Mouse (Mus musculus): ENCODE data around the gene Ces2g. TPM values are rescaled to one million over a fixed set of nuclear protein-coding genes. Genes with fewer than 3 reads are reported as not detected.

Gene Ces2g
- polyA plus RNA-seq, 1 experiment from 2014 or later = not detected

GRCm38 (mm10) chr8:104999183-104999582, 37.7 kb downstream of the Ces2g start:
- Histone ChIP-seq H3K9ac (replicated peaks) (no peak overlapping the region), H3K36me3 (no peaks in the 10 kb centered on the region), H3K27ac (no peak overlapping the region), H3K4me2 (no peak overlapping the region), H3K9me3 (no peaks in the 10 kb centered on the region), H3K27me3 (no peaks in the 10 kb centered on the region), H3K4me1 (replicated peaks) (no peaks in the 10 kb centered on the region), H3K4me3 (replicated peaks) (no peak overlapping the region)
- WGBS = 82% methylated on average over 6 of the region's 6 CpGs
- ATAC-seq (ENCODE audit: insufficient number of reproducible peaks, insufficient read depth, low FRiP score, low TSS enrichment, low read depth) = no peak

- Histone ChIP-seq H3K27ac (no peak within 1 kb of the TSS), H3K9me3 (no peaks in the 10 kb centered on the region), H3K4me2 (no peak within 1 kb of the TSS), H3K4me3 (replicated peaks) (no peak within 1 kb of the TSS), H3K4me1 (replicated peaks) (no peaks in the 10 kb centered on the region), H3K36me3 (no peaks in the 10 kb centered on the region), H3K27me3 (no peaks in the 10 kb centered on the region), H3K9ac (replicated peaks) (no peak within 1 kb of the TSS)
- WGBS = 83% methylated on average over 7 of the region's 7 CpGs
- ATAC-seq (ENCODE audit: insufficient number of reproducible peaks, insufficient read depth, low FRiP score, low TSS enrichment, low read depth) = no peak
Measured at GRCm38 (mm10) chr8:105000586-105000985, 39.1 kb downstream of the Ces2g start, which contains the start of gene Ces2h. Gene Ces2h (plus strand): TSS chr8:105000853.

GRCm38 (mm10) chr8:105010000-105010399, 48.5 kb downstream of the Ces2g start:
- Histone ChIP-seq H3K27ac (no peak overlapping the region), H3K9ac (replicated peaks) (no peak overlapping the region), H3K36me3 (no peaks in the 10 kb centered on the region), H3K27me3 (no peaks in the 10 kb centered on the region), H3K9me3 (0 out of 2 replicates have a peak, but pooled peaks cover 4% of the 10 kb centered on the region), H3K4me3 (replicated peaks) (no peak overlapping the region), H3K4me1 (replicated peaks) (no peaks in the 10 kb centered on the region), H3K4me2 (no peak overlapping the region)
- ATAC-seq (ENCODE audit: insufficient number of reproducible peaks, insufficient read depth, low FRiP score, low TSS enrichment, low read depth) = no peak
- 82% methylated on average over 2 of the region's 2 CpGs for WGBS

- H3K4me1 ChIP-seq (replicated peaks) = no peaks in the 10 kb centered on the region
- no peak overlapping the region for H3K4me2 ChIP-seq
- 80% methylated on average over 12 of the region's 12 CpGs for WGBS
Measured at GRCm38 (mm10) chr8:105011136-105011535, 49.6 kb downstream of the Ces2g start.

GRCm38 (mm10) chr8:105014391-105014790, 52.9 kb downstream of the Ces2g start:
- no peak overlapping the region for H3K4me2 ChIP-seq
- H3K27me3 ChIP-seq = no peaks in the 10 kb centered on the region
- H3K9me3 ChIP-seq = 0 out of 2 replicates have a peak, but pooled peaks cover 2% of the 10 kb centered on the region
- no peaks in the 10 kb centered on the region for H3K36me3 ChIP-seq
- no peaks in the 10 kb centered on the region for H3K4me1 ChIP-seq (replicated peaks)
- no peak overlapping the region for H3K4me3 ChIP-seq (replicated peaks)
- no peak overlapping the region for H3K9ac ChIP-seq (replicated peaks)
- WGBS = 90% methylated on average over 5 of the region's 5 CpGs
- H3K27ac ChIP-seq = no peak overlapping the region
- no peak for ATAC-seq (ENCODE audit: insufficient number of reproducible peaks, insufficient read depth, low FRiP score, low TSS enrichment, low read depth)

More at GRCm38 (mm10) chr8:105011136-105011535, 49.6 kb downstream of the Ces2g start:
- Histone ChIP-seq H3K4me3 (replicated peaks) (no peak overlapping the region), H3K9me3 (0 out of 2 replicates have a peak, but pooled peaks cover 4% of the 10 kb centered on the region), H3K36me3 (no peaks in the 10 kb centered on the region), H3K9ac (replicated peaks) (no peak overlapping the region), H3K27ac (no peak overlapping the region), H3K27me3 (no peaks in the 10 kb centered on the region)
- ATAC-seq (ENCODE audit: insufficient number of reproducible peaks, insufficient read depth, low FRiP score, low TSS enrichment, low read depth) = no peak

Other genes starting within 250 kb of the Ces2g start
- not detected in 2 replicates for gene Ces2a, start 227.7 kb upstream of the Ces2g start, polyA plus RNA-seq (2016; fragmentation: Nextera tagmentation; extraction: Ambion mirVana)
- gene Ces2b, start 130.1 kb upstream of the Ces2g start, polyA plus RNA-seq (2016; fragmentation: Nextera tagmentation; extraction: Ambion mirVana) = 0.17 TPM in 1 of 2 replicates, not detected in the other
- gene Ces2c, start 114.7 kb upstream of the Ces2g start, polyA plus RNA-seq (2016; fragmentation: Nextera tagmentation; extraction: Ambion mirVana) = not detected in 2 replicates
- not detected in 2 replicates for gene Ces2e, start 35.5 kb upstream of the Ces2g start, polyA plus RNA-seq (2016; fragmentation: Nextera tagmentation; extraction: Ambion mirVana)
- gene Ces2f, start 14.4 kb upstream of the Ces2g start, polyA plus RNA-seq (2016; fragmentation: Nextera tagmentation; extraction: Ambion mirVana) = not detected in 2 replicates
- not detected in 2 replicates for gene Ces2h, start 39.1 kb downstream of the Ces2g start, polyA plus RNA-seq (2016; fragmentation: Nextera tagmentation; extraction: Ambion mirVana)
- not detected in 2 replicates for gene Ces3a, start 86.9 kb downstream of the Ces2g start, polyA plus RNA-seq (2016; fragmentation: Nextera tagmentation; extraction: Ambion mirVana)
- not detected in 2 replicates for gene Ces3b, start 122.0 kb downstream of the Ces2g start, polyA plus RNA-seq (2016; fragmentation: Nextera tagmentation; extraction: Ambion mirVana)
- not detected in 2 replicates for gene Ces4a, start 170.1 kb downstream of the Ces2g start, polyA plus RNA-seq (2016; fragmentation: Nextera tagmentation; extraction: Ambion mirVana)
- gene Cbfb, start 209.0 kb downstream of the Ces2g start, polyA plus RNA-seq (2016; fragmentation: Nextera tagmentation; extraction: Ambion mirVana) = 108 and 109 TPM in 2 replicates